Mouse (Mus musculus) limb, embryonic 10.5 days (tissue): ENCODE results near the gene Ano9. TPM values are rescaled to one million over a fixed set of nuclear protein-coding genes. Genes with fewer than 3 reads are reported as not detected.

Source experiments
- DNase-seq: peaks from one replicate; pipeline ENCODE4 v3.0.0-alpha.2; 2017; ENCODE audit warnings: low spot score
- H3K27ac ChIP-seq: fragments of 300-500 bp; sonication (generic); 2 replicates; pipeline ENCODE4 v1.5.1; 2016; ENCODE audit warnings: mild to moderate bottlenecking
- H3K27me3 ChIP-seq: fragments of 300-500 bp; sonication (generic); 2 replicates; pipeline ENCODE4 v1.6.1; 2016; ENCODE audit warnings: low read depth, mild to moderate bottlenecking; ENCODE audit not compliant: poor library complexity, severe bottlenecking
- H3K36me3 ChIP-seq: fragments of 300-500 bp; sonication (generic); 2 replicates; pipeline ENCODE4 v1.6.1; 2016; ENCODE audit warnings: mild to moderate bottlenecking, moderate library complexity
- H3K4me1 ChIP-seq: fragments of 300-500 bp; sonication (generic); 2 replicates; pipeline ENCODE4 v1.6.1; 2016
- H3K4me3 ChIP-seq: fragments of 300-500 bp; sonication (generic); 2 replicates; pipeline ENCODE4 v1.5.1; 2016; ENCODE audit warnings: mild to moderate bottlenecking, moderate library complexity
- H3K9me3 ChIP-seq: fragments of 300-500 bp; sonication (generic); replicated peaks from 2 replicates; pipeline ENCODE4 v1.6.1; 2016; ENCODE audit warnings: mild to moderate bottlenecking
- WGBS: fragments of 180-500 bp; shearing (Covaris S2); methylation state at CpG from one replicate; pipeline ENCODE4 v1.1.7; 2016; 5-methylcytosine and 5-hydroxymethylcytosine counted together
- polyA plus RNA-seq: library from polyadenylated mRNA; unstranded; fragments of >200 nt; fragmentation: Nextera tagmentation; extraction: Ambion mirVana; gene quantifications from 2 replicates; pipeline ENCODE4 v1.2.1, GENCODE M21; 2016

The Ano9 gene
- 0.64 and 0.67 TPM in 2 replicates for polyA plus RNA-seq

- H3K27ac ChIP-seq: no peak within 1 kb of the TSS
- DNase-seq: no peak
- 10% methylated on average over 9 of the region's 9 CpGs for WGBS
These were observed at the start of gene Ano9 for GRCm38 (mm10) chr7:141117636-141118035. TSS of gene Ano9 (minus strand) at chr7:141117806.

GRCm38 (mm10) chr7:141164850-141165249 lies 47.2 kb upstream of the Ano9 start:
- Histone ChIP-seq H3K9me3 (no peaks in the 10 kb centered on the region), H3K36me3 (peaks cover 63% of the 10 kb centered on the region), H3K27me3 (no peaks in the 10 kb centered on the region), H3K4me3 (no peak overlapping the region), H3K4me1 (peaks cover 19% of the 10 kb centered on the region), H3K27ac (no peak overlapping the region)
- 91% methylated on average over 6 of the region's 6 CpGs for WGBS
- no peak for DNase-seq

More at GRCm38 (mm10) chr7:141117636-141118035, at the start of gene Ano9:
- Histone ChIP-seq H3K4me3 (peak within 1 kb of the TSS; percentile 13), H3K4me1 (peaks cover 6% of the 10 kb centered on the region; the same call in 1 of the 2 replicates), H3K9me3 (no peaks in the 10 kb centered on the region), H3K36me3 (no peaks in the 10 kb centered on the region), H3K27me3 (peaks cover 35% of the 10 kb centered on the region)

- H3K9me3 ChIP-seq: no peaks in the 10 kb centered on the region
- H3K4me1 ChIP-seq: peaks cover 19% of the 10 kb centered on the region
- H3K36me3 ChIP-seq: peaks cover 67% of the 10 kb centered on the region
- DNase-seq: no peak
- H3K4me3 ChIP-seq: no peak overlapping the region
- 95% methylated on average over 7 of the region's 7 CpGs for WGBS
- H3K27ac ChIP-seq: no peak overlapping the region
- H3K27me3 ChIP-seq: no peaks in the 10 kb centered on the region
These were observed 46.8 kb upstream of the Ano9 start for GRCm38 (mm10) chr7:141164397-141164796.

- no peak overlapping the region for H3K4me3 ChIP-seq
- H3K36me3 ChIP-seq: peaks cover 90% of the 10 kb centered on the region
- WGBS: 95% methylated on average over 9 of the region's 9 CpGs
These were observed 37.8 kb upstream of the Ano9 start for GRCm38 (mm10) chr7:141155362-141155761.

GRCm38 (mm10) chr7:141148639-141149038 lies 31.0 kb upstream of the Ano9 start:
- no peak for DNase-seq
- WGBS: 75% methylated on average over 4 of the region's 4 CpGs
- no peak overlapping the region for H3K4me3 ChIP-seq

More at GRCm38 (mm10) chr7:141155362-141155761, 37.8 kb upstream of the Ano9 start:
- Histone ChIP-seq H3K4me1 (no peaks in the 10 kb centered on the region), H3K27me3 (no peaks in the 10 kb centered on the region), H3K9me3 (no peaks in the 10 kb centered on the region), H3K27ac (no peak overlapping the region)
- no peak for DNase-seq

GRCm38 (mm10) chr7:141147044-141147443 lies 29.4 kb upstream of the Ano9 start:
- Histone ChIP-seq H3K36me3 (peaks cover 91% of the 10 kb centered on the region), H3K27ac (no peak overlapping the region), H3K4me3 (no peak overlapping the region), H3K9me3 (no peaks in the 10 kb centered on the region), H3K4me1 (no peaks in the 10 kb centered on the region), H3K27me3 (no peaks in the 10 kb centered on the region)
- no peak for DNase-seq
- 92% methylated on average over 6 of the region's 6 CpGs for WGBS

More at GRCm38 (mm10) chr7:141148639-141149038, 31.0 kb upstream of the Ano9 start:
- H3K27ac ChIP-seq: no peak overlapping the region
- H3K4me1 ChIP-seq: no peaks in the 10 kb centered on the region
- peaks cover 94% of the 10 kb centered on the region for H3K36me3 ChIP-seq
- H3K9me3 ChIP-seq: no peaks in the 10 kb centered on the region
- H3K27me3 ChIP-seq: no peaks in the 10 kb centered on the region

GRCm38 (mm10) chr7:141146043-141146595 lies 28.5 kb upstream of the Ano9 start:
- H3K9me3 ChIP-seq: no peaks in the 10 kb centered on the region
- peaks cover 90% of the 10 kb centered on the region for H3K36me3 ChIP-seq
- H3K27me3 ChIP-seq: no peaks in the 10 kb centered on the region
- no peak for DNase-seq
- 97% methylated on average over 12 of the region's 12 CpGs for WGBS
- no peaks in the 10 kb centered on the region for H3K4me1 ChIP-seq
- no peak overlapping the region for H3K4me3 ChIP-seq
- H3K27ac ChIP-seq: no peak overlapping the region

- no peak overlapping the region for H3K4me3 ChIP-seq
- 50% methylated on average over 1 of the region's 1 CpGs for WGBS
- H3K36me3 ChIP-seq: peaks cover 88% of the 10 kb centered on the region
- H3K27ac ChIP-seq: no peak overlapping the region
- no peaks in the 10 kb centered on the region for H3K27me3 ChIP-seq
- no peaks in the 10 kb centered on the region for H3K4me1 ChIP-seq
- no peak for DNase-seq
- no peaks in the 10 kb centered on the region for H3K9me3 ChIP-seq
These were observed 27.8 kb upstream of the Ano9 start for GRCm38 (mm10) chr7:141145403-141145802.

GRCm38 (mm10) chr7:141144650-141145049 lies 27.0 kb upstream of the Ano9 start:
- WGBS: 93% methylated on average over 3 of the region's 3 CpGs
- Histone ChIP-seq H3K4me3 (no peak overlapping the region), H3K27me3 (no peaks in the 10 kb centered on the region), H3K36me3 (peaks cover 89% of the 10 kb centered on the region), H3K27ac (no peak overlapping the region), H3K4me1 (no peaks in the 10 kb centered on the region), H3K9me3 (no peaks in the 10 kb centered on the region)
- no peak for DNase-seq

GRCm38 (mm10) chr7:141143861-141144260 lies 26.3 kb upstream of the Ano9 start:
- no peaks in the 10 kb centered on the region for H3K27me3 ChIP-seq
- no peak overlapping the region for H3K27ac ChIP-seq
- no peak overlapping the region for H3K4me3 ChIP-seq
- no peaks in the 10 kb centered on the region for H3K4me1 ChIP-seq
- peaks cover 93% of the 10 kb centered on the region for H3K36me3 ChIP-seq
- no peak for DNase-seq
- no peaks in the 10 kb centered on the region for H3K9me3 ChIP-seq
- WGBS: 90% methylated on average over 2 of the region's 2 CpGs

- WGBS: 42% methylated on average over 5 of the region's 5 CpGs
- Histone ChIP-seq H3K27me3 (no peaks in the 10 kb centered on the region), H3K9me3 (no peaks in the 10 kb centered on the region), H3K36me3 (peaks cover 93% of the 10 kb centered on the region), H3K4me3 (no peak overlapping the region), H3K27ac (no peak overlapping the region), H3K4me1 (no peaks in the 10 kb centered on the region)
- peak; percentile 47 for DNase-seq
These were observed 25.5 kb upstream of the Ano9 start for GRCm38 (mm10) chr7:141143112-141143511.

GRCm38 (mm10) chr7:141141326-141141725 lies 23.7 kb upstream of the Ano9 start:
- no peak for DNase-seq
- Histone ChIP-seq H3K4me3 (no peak overlapping the region), H3K4me1 (no peaks in the 10 kb centered on the region), H3K9me3 (no peaks in the 10 kb centered on the region), H3K27me3 (no peaks in the 10 kb centered on the region), H3K36me3 (peaks cover 93% of the 10 kb centered on the region), H3K27ac (no peak overlapping the region)
- 94% methylated on average over 4 of the region's 4 CpGs for WGBS

- H3K4me1 ChIP-seq: peaks cover 24% of the 10 kb centered on the region
- peak overlapping the region; percentile 83 for H3K4me3 ChIP-seq
- DNase-seq: no peak
- no peaks in the 10 kb centered on the region for H3K27me3 ChIP-seq
- WGBS: 58% methylated on average over 12 of the region's 12 CpGs
- peak overlapping the region; percentile 91 for H3K27ac ChIP-seq
- H3K36me3 ChIP-seq: peaks cover 32% of the 10 kb centered on the region
- H3K9me3 ChIP-seq: no peaks in the 10 kb centered on the region
These were observed 14.5 kb upstream of the Ano9 start for GRCm38 (mm10) chr7:141131904-141132755.
